Mouse (Mus musculus): ENCODE results near the gene Hivep3. TPM values are rescaled to one million over a fixed set of nuclear protein-coding genes. Genes with fewer than 3 reads are reported as not detected.

Gene Hivep3
- total and polyA plus RNA-seq, 3 experiments = 14.4 to 32.3 (median 21.2) TPM

- peak overlapping the region in 1 of 3 experiments; percentile 22 for H3K4me3 ChIP-seq (replicated peaks in 1 of 3; ENCODE audit: low read depth in 2 of 3, low read length in 2 of 3, poor library complexity in 1 of 3)
- in situ Hi-C loops (cut with MboI; ENCODE audit: low pct_ligation_motif_present, low pct_unique_long_range_greater_than_20kb, low sequenced_read_pairs) = no loop called here
These were observed 109.7 kb downstream of the Hivep3 start for GRCm38 (mm10) chr4:119843294-119843693.

GRCm38 (mm10) chr4:119844267-119844666 is 110.7 kb downstream of the Hivep3 start:
- no peak overlapping the region for H3K27ac ChIP-seq (ENCODE audit: insufficient read depth, low read depth)
- no peak for DNase-seq (ENCODE audit: extremely low read depth)
- no peaks in the 10 kb centered on the region for H3K27me3 ChIP-seq (replicated peaks)
- in situ Hi-C loops (cut with MboI; ENCODE audit: low pct_ligation_motif_present, low pct_unique_long_range_greater_than_20kb, low sequenced_read_pairs) = no loop called here
- no peak for TF ChIP-seq MAX (IDR thresholded peaks at IDR 0.05; ENCODE audit: low read length)
- TF ChIP-seq MEF2A (IDR thresholded peaks at IDR 0.05; ENCODE audit: borderline replicate concordance, low read depth, low read length) = peak; percentile 45; the same call in 1 of the 2 replicates
- no peak for TF ChIP-seq ZMIZ1 (IDR thresholded peaks at IDR 0.05; ENCODE audit: low read depth, low read length)
- peak; percentile 47; the same call in 1 of the 2 replicates for TF ChIP-seq MAZ (IDR thresholded peaks at IDR 0.05; ENCODE audit: low read depth, low read length)
- no peak for TF ChIP-seq USF2 (conservative IDR thresholded peaks at IDR 0.05; ENCODE audit: low read depth, low read length)
- no peak for TF ChIP-seq MYC (IDR thresholded peaks at IDR 0.05; ENCODE audit: low read depth, low read length)
- TF ChIP-seq RCOR1 (conservative IDR thresholded peaks at IDR 0.05; ENCODE audit: low read depth, low read length) = 0 out of 2 replicates have a peak, but pooled peaks have one; percentile 43
- peak; percentile 49; the same call in 1 of the 2 replicates for TF ChIP-seq EP300 (IDR thresholded peaks at IDR 0.05; ENCODE audit: low read length)
- TF ChIP-seq ELF1 (IDR thresholded peaks at IDR 0.05; ENCODE audit: low read depth, low read length) = peak; percentile 22
- peak; percentile 26; the same call in 1 of the 2 replicates for TF ChIP-seq ETS1 (conservative IDR thresholded peaks at IDR 0.05; ENCODE audit: low read depth, low read length)
- H3K4me1 ChIP-seq (ENCODE audit: control insufficient read depth in 1 of 2, insufficient read depth in 2 of 2) = peaks cover 26 to 70% of the 10 kb centered on the region in 2 experiments
- H3K36me3 ChIP-seq (replicated peaks in 1 of 2; ENCODE audit: control insufficient read depth in 1 of 2, insufficient read depth in 1 of 2, low read length in 1 of 2) = no peaks in the 10 kb centered on the region
- dilution Hi-C loops (cut with MboI; ENCODE audit: extremely low pct_ligation_motif_present, extremely low pct_unique_long_range_greater_than_20kb, low sequenced_read_pairs) = no loop called here
- H3K9ac ChIP-seq (ENCODE audit: insufficient read depth, low read depth) = no peak overlapping the region
- no peak overlapping the region; the same call in 1 of the 2 replicates for H3K4me2 ChIP-seq (ENCODE audit: insufficient read depth, low read depth, poor library complexity, severe bottlenecking)
- H3K9me3 ChIP-seq (replicated peaks; ENCODE audit: low read length) = no peaks in the 10 kb centered on the region
- H3K79me2 ChIP-seq (replicated peaks; ENCODE audit: control insufficient read depth, extremely low read depth, insufficient read depth, poor library complexity, severe bottlenecking) = no peaks in the 10 kb centered on the region
- H3K4me3 ChIP-seq (replicated peaks in 1 of 3; ENCODE audit: low read depth in 2 of 3, low read length in 2 of 3, poor library complexity in 1 of 3) = no peak overlapping the region

More at GRCm38 (mm10) chr4:119843294-119843693, 109.7 kb downstream of the Hivep3 start:
- Histone ChIP-seq H3K27ac (ENCODE audit: insufficient read depth, low read depth) (0 out of 2 replicates have a peak overlapping the region, but pooled peaks have one; percentile 44), H3K79me2 (replicated peaks; ENCODE audit: control insufficient read depth, extremely low read depth, insufficient read depth, poor library complexity, severe bottlenecking) (no peaks in the 10 kb centered on the region), H3K4me2 (ENCODE audit: insufficient read depth, low read depth, poor library complexity, severe bottlenecking) (no peak overlapping the region), H3K27me3 (replicated peaks) (no peaks in the 10 kb centered on the region), H3K9ac (ENCODE audit: insufficient read depth, low read depth) (no peak overlapping the region), H3K4me1 (ENCODE audit: control insufficient read depth in 1 of 2, insufficient read depth in 2 of 2) (peaks cover 25 to 70% of the 10 kb centered on the region in 2 experiments), H3K36me3 (replicated peaks in 1 of 2; ENCODE audit: control insufficient read depth in 1 of 2, insufficient read depth in 1 of 2, low read length in 1 of 2) (peaks cover 0 to 2% of the 10 kb centered on the region in 2 experiments), H3K9me3 (replicated peaks; ENCODE audit: low read length) (no peaks in the 10 kb centered on the region)
- no peak for TF ChIP-seq MAFK (IDR thresholded peaks at IDR 0.05; ENCODE audit: insufficient replicate concordance, low read length)
- no peak for TF ChIP-seq CHD2 (IDR thresholded peaks at IDR 0.05; ENCODE audit: low read length)
- TF ChIP-seq PAX5 (IDR thresholded peaks at IDR 0.05; ENCODE audit: low read length) = no peak
- no peak for DNase-seq (ENCODE audit: extremely low read depth)
- dilution Hi-C loops (cut with MboI; ENCODE audit: extremely low pct_ligation_motif_present, extremely low pct_unique_long_range_greater_than_20kb, low sequenced_read_pairs) = no loop called here
